Mouse (Mus musculus) spleen, adult 2 months (tissue): Measurements from ENCODE around the gene Mis18a. TPM values are rescaled to one million over a fixed set of nuclear protein-coding genes. Genes with fewer than 3 reads are reported as not detected.
A peak's percentile ranks its signal among the peaks of the same experiment; 100 is the strongest.

ENCODE experiments used
- DNase-seq, 2 experiments: peaks; one replicate each; pipeline versions ENCODE4 v3.0.0 to v3.0.0-alpha.2; 2012 to 2021; ENCODE audit warnings: low spot score in 2 of 2, low read depth in 1 of 2
- H3K27ac ChIP-seq: fragments of 200-500 bp; 2 replicates; pipeline ENCODE4 v1.5.1; 2012; ENCODE audit warnings: low read length, inconsistent platforms; ENCODE audit not compliant: insufficient read depth
- H3K27me3 ChIP-seq: fragments of 200-500 bp; 2 replicates; pipeline ENCODE4 v1.6.1; 2012; ENCODE audit warnings: mild to moderate bottlenecking, moderate library complexity, low read length, inconsistent platforms; ENCODE audit not compliant: control insufficient read depth, insufficient read depth
- H3K36me3 ChIP-seq: fragments of 200-500 bp; 2 replicates; pipeline ENCODE4 v1.6.1; 2012; ENCODE audit warnings: mild to moderate bottlenecking, low read length, inconsistent platforms; ENCODE audit not compliant: control insufficient read depth, insufficient read depth
- H3K4me1 ChIP-seq: fragments of 200-500 bp; 2 replicates; pipeline ENCODE4 v1.6.1; 2011; ENCODE audit warnings: inconsistent platforms; ENCODE audit not compliant: control insufficient read depth, insufficient read depth, insufficient read length
- H3K4me3 ChIP-seq: fragments of 200-500 bp; 2 replicates; pipeline ENCODE4 v1.5.1; 2011; ENCODE audit warnings: mild to moderate bottlenecking, inconsistent platforms; ENCODE audit not compliant: insufficient read depth, insufficient read length; ENCODE audit errors: extremely low read depth
- CTCF ChIP-seq: fragments of 200-500 bp; IDR thresholded peaks from 2 replicates; pipeline ENCODE4 v1.5.1; 2011; ENCODE audit warnings: mild to moderate bottlenecking, inconsistent platforms; ENCODE audit not compliant: insufficient read depth, insufficient read length, insufficient replicate concordance; ENCODE audit errors: extremely low read depth
- POLR2A ChIP-seq: fragments of 200-500 bp; IDR thresholded peaks from 2 replicates; pipeline ENCODE4 v1.6.1; 2011; ENCODE audit warnings: low read depth, low read length, inconsistent platforms
- WGBS: fragments of 180-500 bp; shearing (Covaris S2); methylation state at CpG from one replicate; pipeline ENCODE4 v1.1.7; 2018; 5-methylcytosine and 5-hydroxymethylcytosine counted together
- polyA plus RNA-seq: library from polyadenylated mRNA; depleted of rRNA; stranded (reverse); fragments of >200 nt; gene quantifications from 2 replicates; pipeline ENCODE4 v1.2.3, GENCODE M21; 2012

The Mis18a gene
- polyA plus RNA-seq, 1 experiment: 14.6 TPM

GRCm38 (mm10) chr16:90704161-90704825 lies 22.9 kb downstream of the Mis18a start:
- H3K27ac ChIP-seq: no peak overlapping the region
- 69% methylated on average over 13 of the region's 13 CpGs for WGBS
- no peak for TF ChIP-seq POLR2A
- no peak for TF ChIP-seq CTCF
- no peak overlapping the region for H3K4me3 ChIP-seq
- H3K4me1 ChIP-seq: no peaks in the 10 kb centered on the region
- DNase-seq: no peak
- H3K36me3 ChIP-seq: no peaks in the 10 kb centered on the region
- no peaks in the 10 kb centered on the region for H3K27me3 ChIP-seq

GRCm38 (mm10) chr16:90703646-90704045 lies 23.6 kb downstream of the Mis18a start:
- 6% methylated on average over 1 of the region's 1 CpGs for WGBS

DNA sequence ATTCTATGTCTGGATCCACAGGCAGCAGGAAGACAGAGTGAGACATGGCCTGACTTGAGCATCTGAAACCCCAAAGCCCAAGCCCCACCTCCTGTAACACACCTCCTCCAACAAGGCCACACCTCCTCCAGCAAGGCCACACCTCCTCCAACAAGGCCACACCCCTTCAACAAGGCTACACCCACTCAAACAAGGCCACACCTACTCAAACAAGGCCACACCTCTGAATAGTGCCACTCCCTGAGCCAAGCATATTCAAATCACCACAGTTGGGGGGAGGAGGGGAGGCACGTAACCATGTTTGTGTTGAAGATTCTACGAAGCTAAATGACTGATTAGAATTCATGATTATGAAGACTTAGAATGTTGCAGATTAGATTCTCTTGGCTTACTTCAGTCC lies 25.7 kb downstream of the Mis18a start:
- no peak for DNase-seq
- Histone ChIP-seq H3K4me1 (no peaks in the 10 kb centered on the region), H3K27me3 (no peaks in the 10 kb centered on the region), H3K27ac (no peak overlapping the region), H3K36me3 (no peaks in the 10 kb centered on the region), H3K4me3 (no peak overlapping the region)
- 93% methylated on average over 2 of the region's 2 CpGs for WGBS
- TF ChIP-seq CTCF: no peak
- TF ChIP-seq POLR2A: no peak

More at GRCm38 (mm10) chr16:90703646-90704045, 23.6 kb downstream of the Mis18a start:
- H3K27me3 ChIP-seq: no peaks in the 10 kb centered on the region
- DNase-seq: no peak
- H3K27ac ChIP-seq: no peak overlapping the region
- H3K36me3 ChIP-seq: no peaks in the 10 kb centered on the region
- no peak for TF ChIP-seq POLR2A
- H3K4me1 ChIP-seq: no peaks in the 10 kb centered on the region
- no peak overlapping the region for H3K4me3 ChIP-seq

DNA sequence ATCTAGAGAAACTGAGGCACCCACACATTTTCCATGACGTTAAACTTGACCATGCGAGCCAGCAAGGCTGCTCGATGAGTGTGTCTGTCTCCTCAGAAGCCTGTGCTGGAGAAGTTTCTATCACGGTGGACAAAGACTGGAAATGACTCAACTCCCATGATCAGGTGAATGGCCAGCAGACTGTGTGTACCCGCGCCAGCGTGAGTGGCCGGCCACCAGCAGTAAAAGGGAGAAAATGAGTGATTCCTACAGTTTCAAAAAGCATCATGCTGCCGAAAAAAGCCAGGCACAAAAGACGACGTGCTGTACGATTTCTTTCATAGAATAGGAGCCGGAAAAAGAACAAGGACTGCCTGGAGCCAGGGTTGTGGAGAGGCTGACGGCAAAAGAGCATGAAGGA lies 27.8 kb downstream of the Mis18a start:
- Histone ChIP-seq H3K36me3 (no peaks in the 10 kb centered on the region), H3K27ac (no peak overlapping the region), H3K27me3 (no peaks in the 10 kb centered on the region), H3K4me1 (no peaks in the 10 kb centered on the region), H3K4me3 (no peak overlapping the region)
- 87% methylated on average over 14 of the region's 14 CpGs for WGBS
- TF ChIP-seq CTCF (no peak), POLR2A (no peak)
- no peak for DNase-seq

DNA sequence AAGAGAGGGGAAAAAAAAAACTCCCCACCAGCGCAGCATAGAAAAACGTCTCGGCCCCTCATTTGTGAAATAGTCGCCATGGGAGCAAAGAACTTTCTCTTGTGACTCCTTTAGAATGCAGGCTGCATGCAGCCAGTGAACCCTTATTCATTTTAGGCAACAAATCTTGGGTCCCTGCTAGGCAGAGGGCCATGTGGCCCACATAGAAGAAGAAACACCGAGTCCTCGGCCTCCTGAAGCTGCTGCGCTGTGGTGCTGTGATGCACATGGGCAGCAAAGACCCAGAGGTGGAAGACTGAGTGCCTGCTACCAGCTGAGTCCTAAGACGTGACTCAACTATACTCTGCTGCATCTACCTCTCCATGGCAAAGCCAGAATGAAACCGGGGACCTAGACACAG lies 30.9 kb downstream of the Mis18a start:
- TF ChIP-seq CTCF (no peak), POLR2A (no peak)
- Histone ChIP-seq H3K4me3 (no peak overlapping the region), H3K27ac (no peak overlapping the region), H3K36me3 (no peaks in the 10 kb centered on the region), H3K27me3 (no peaks in the 10 kb centered on the region), H3K4me1 (no peaks in the 10 kb centered on the region)
- DNase-seq: no peak
- 89% methylated on average over 9 of the region's 9 CpGs for WGBS

DNA sequence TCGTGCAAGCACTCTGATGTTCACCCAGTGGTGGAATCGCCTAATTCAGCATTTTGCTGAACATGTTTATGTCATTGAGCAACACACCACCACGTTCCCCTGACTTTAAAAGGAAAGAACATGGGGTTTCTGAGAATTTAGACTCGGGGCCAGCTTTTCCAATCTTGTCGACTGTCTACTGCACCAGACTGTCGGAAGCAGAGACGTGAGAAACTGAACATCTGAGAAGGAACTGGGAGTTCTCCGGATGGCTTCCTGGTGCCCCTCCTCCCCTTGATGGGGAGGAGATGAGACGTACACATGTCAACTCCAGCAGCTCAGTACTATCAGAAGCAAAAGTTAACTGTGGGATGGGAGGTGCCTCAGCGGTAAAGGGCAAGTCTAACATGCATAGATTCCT lies 32.1 kb downstream of the Mis18a start:
- 83% methylated on average over 10 of the region's 10 CpGs for WGBS
- DNase-seq: no peak
- H3K27me3 ChIP-seq: no peaks in the 10 kb centered on the region
- H3K36me3 ChIP-seq: no peaks in the 10 kb centered on the region
- no peak overlapping the region for H3K4me3 ChIP-seq
- no peak overlapping the region for H3K27ac ChIP-seq
- TF ChIP-seq POLR2A: no peak
- TF ChIP-seq CTCF: no peak
- H3K4me1 ChIP-seq: no peaks in the 10 kb centered on the region

DNA sequence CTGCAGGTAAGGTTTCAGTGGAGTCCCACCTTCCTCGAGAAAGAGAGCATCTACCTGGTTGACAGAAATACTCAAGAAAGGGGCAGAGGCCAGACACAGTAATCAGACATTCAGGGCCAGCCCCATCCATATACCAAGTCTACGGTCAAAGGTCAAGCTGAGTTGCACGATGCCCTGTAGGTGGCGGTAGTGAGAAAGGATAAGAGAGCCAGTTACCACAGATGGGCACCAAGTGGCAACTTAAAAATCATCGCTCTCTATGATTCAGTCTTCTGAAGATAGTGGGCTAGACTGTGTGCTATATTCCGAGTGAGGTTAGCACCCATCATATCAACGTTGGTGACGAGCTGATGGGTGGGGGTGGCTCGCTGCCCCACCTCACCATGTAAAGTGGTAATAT lies 32.5 kb downstream of the Mis18a start:
- peak; percentile 7 to 50 for DNase-seq
- H3K36me3 ChIP-seq: no peaks in the 10 kb centered on the region
- H3K4me1 ChIP-seq: no peaks in the 10 kb centered on the region
- H3K4me3 ChIP-seq: no peak overlapping the region
- WGBS: 69% methylated on average over 9 of the region's 9 CpGs
- H3K27me3 ChIP-seq: no peaks in the 10 kb centered on the region
- TF ChIP-seq CTCF (peak; percentile 43; the same call in 1 of the 2 replicates), POLR2A (no peak)
- H3K27ac ChIP-seq: no peak overlapping the region
